Mouse (Mus musculus): ENCODE data around the gene Kmt2c.

GRCm38 (mm10) chr5:25247036-25247435 lies 251.5 kb downstream of the Kmt2c start:
- no peak for TF ChIP-seq USF1 (IDR thresholded peaks at IDR 0.05; ENCODE audit: low read depth, low read length)
- no peak for TF ChIP-seq CHD2 (IDR thresholded peaks at IDR 0.05; ENCODE audit: low read length)
